In the genomic region with DNA sequence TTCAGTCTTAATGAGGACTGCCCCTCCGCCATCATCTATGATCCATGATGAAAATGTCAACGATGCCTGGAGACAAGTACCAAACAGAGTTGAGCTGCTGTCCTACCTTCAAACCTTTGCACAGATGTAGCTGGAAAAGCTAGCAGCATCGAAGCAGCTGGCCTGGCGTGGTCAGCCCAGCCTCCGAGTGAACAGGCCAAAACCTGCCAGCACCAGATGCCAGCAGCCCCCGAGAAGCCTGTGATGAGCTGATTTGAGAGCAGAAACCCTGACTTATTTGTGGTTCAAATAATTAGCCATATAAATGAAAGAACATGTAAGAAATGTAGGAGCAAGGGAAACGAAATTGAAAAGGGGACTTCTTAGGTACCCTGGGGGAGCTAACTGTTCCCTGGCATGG, we compare ENCODE assay signal across 17 mouse cellular contexts.
"Had no signal": no experiment of that assay in that cellular context is flagged by ENCODE, and none has a peak within 500 bp of the region (broad histone marks: within the 10 kb centered on the region; RNA-seq: fewer than 3 reads in every experiment).

No protein-coding gene starts in this region.

- ATAC-seq: intestine, embryonic 16.5 days; lung, postnatal 0 days; midbrain, embryonic 15.5 days had no signal

- H3K9me3 ChIP-seq: liver, embryonic 13.5 days; midbrain, embryonic 15.5 days; neural tube, embryonic 13.5 days; stomach, embryonic 15.5 days had no signal

- H3K4me3 ChIP-seq: liver, embryonic 13.5 days; midbrain, embryonic 15.5 days; myocyte; neural tube, embryonic 13.5 days; stomach, embryonic 15.5 days had no signal

- H3K27ac ChIP-seq: liver, embryonic 13.5 days; midbrain, embryonic 15.5 days; neural tube, embryonic 13.5 days; stomach, embryonic 15.5 days had no signal

- DNase-seq: kidney, adult 18-20 months; kidney, adult 9 months; kidney, postnatal 14 days; kidney, postnatal 4 days; liver, embryonic 13.5 days; lung, postnatal 4 days; retina, postnatal 1 day; right cerebral cortex, postnatal 25 days; spleen, adult 18-20 months; thymus, postnatal 25 days had no signal

- H3K9ac ChIP-seq: liver, embryonic 13.5 days; midbrain, embryonic 15.5 days; neural tube, embryonic 13.5 days; stomach, embryonic 15.5 days had no signal

- H3K36me3 ChIP-seq: liver, embryonic 13.5 days; midbrain, embryonic 15.5 days; neural tube, embryonic 13.5 days; stomach, embryonic 15.5 days had no signal

- H3K27me3 ChIP-seq: liver, embryonic 13.5 days; midbrain, embryonic 15.5 days; neural tube, embryonic 13.5 days; stomach, embryonic 15.5 days had no signal

- H3K4me1 ChIP-seq: liver, embryonic 13.5 days; neural tube, embryonic 13.5 days; stomach, embryonic 15.5 days had no signal

- H3K4me2 ChIP-seq: liver, embryonic 13.5 days; midbrain, embryonic 11.5 days; midbrain, embryonic 15.5 days; neural tube, embryonic 13.5 days; stomach, embryonic 15.5 days had no signal
